Mouse (Mus musculus) lung, embryonic 15.5 days (tissue): ENCODE data around the gene Kcnh7. TPM values are rescaled to one million over a fixed set of nuclear protein-coding genes. Genes with fewer than 3 reads are reported as not detected.

Experiments used
- ATAC-seq: fragments of 200-750 bp; cut with Nextera tagmentation; 2 replicates; pipeline ENCODE4 v1.8.0; 2017; ENCODE audit warnings: moderate number of reproducible peaks, borderline replicate concordance; ENCODE audit not compliant: low FRiP score, low TSS enrichment; ENCODE audit errors: extremely low read depth
- H3K27ac ChIP-seq: fragments of 300-500 bp; sonication (generic); 2 replicates; pipeline ENCODE4 v1.5.1; 2015; ENCODE audit warnings: moderate library complexity, mild to moderate bottlenecking, inconsistent platforms
- H3K27me3 ChIP-seq: fragments of 300-500 bp; sonication (generic); 2 replicates; pipeline ENCODE4 v1.6.1; 2015; ENCODE audit warnings: inconsistent platforms
- H3K36me3 ChIP-seq: fragments of 300-500 bp; sonication (generic); 2 replicates; pipeline ENCODE4 v1.6.1; 2015; ENCODE audit warnings: inconsistent platforms
- H3K4me1 ChIP-seq: fragments of 300-500 bp; sonication (generic); 2 replicates; pipeline ENCODE4 v1.6.1; 2015; ENCODE audit warnings: inconsistent platforms
- H3K4me2 ChIP-seq: fragments of 300-500 bp; sonication (generic); 2 replicates; pipeline ENCODE4 v1.6.1; 2015; ENCODE audit warnings: inconsistent platforms, mild to moderate bottlenecking, moderate library complexity
- H3K4me3 ChIP-seq: fragments of 300-500 bp; sonication (generic); 2 replicates; pipeline ENCODE4 v1.5.1; 2015; ENCODE audit warnings: mild to moderate bottlenecking, inconsistent platforms
- H3K9ac ChIP-seq: fragments of 300-500 bp; sonication (generic); 2 replicates; pipeline ENCODE4 v1.6.1; 2015; ENCODE audit warnings: inconsistent platforms
- H3K9me3 ChIP-seq: fragments of 300-500 bp; sonication (generic); 2 replicates; pipeline ENCODE4 v1.6.1; 2016; ENCODE audit warnings: inconsistent platforms
- WGBS: fragments of 180-500 bp; shearing (Covaris S2); methylation state at CpG from one replicate; pipeline ENCODE4 v1.1.7; 2015; 5-methylcytosine and 5-hydroxymethylcytosine counted together
- polyA plus RNA-seq: library from polyadenylated mRNA; unstranded; fragments of >200 nt; fragmentation: Nextera tagmentation; extraction: Ambion mirVana; gene quantifications from 2 replicates; pipeline ENCODE4 v1.2.1, GENCODE M21; 2015

Kcnh7 gene
- polyA plus RNA-seq, 1 experiment from 2014 or later: 0.25 TPM

DNA sequence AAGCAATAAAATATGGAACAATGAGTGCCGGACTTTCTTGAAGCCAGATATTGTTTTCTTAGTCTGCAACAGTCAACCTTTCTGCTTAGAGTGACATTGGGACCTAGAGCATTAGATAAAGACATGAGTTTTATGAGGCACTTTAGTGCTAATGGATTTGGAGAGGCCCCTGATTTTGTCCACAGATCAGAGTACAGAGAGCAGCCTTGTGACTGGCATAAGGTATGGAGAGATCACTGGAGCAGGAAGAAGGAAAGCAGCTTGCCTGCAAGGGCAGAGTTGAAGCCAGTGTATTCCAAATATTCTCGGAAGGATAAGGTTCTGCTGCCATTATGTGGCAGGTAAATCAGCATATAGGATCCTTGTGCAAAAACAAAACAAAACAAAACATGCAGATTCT lies 93.6 kb downstream of the Kcnh7 start:
- Histone ChIP-seq H3K9me3 (no peaks in the 10 kb centered on the region), H3K27me3 (no peaks in the 10 kb centered on the region), H3K36me3 (no peaks in the 10 kb centered on the region), H3K4me1 (no peaks in the 10 kb centered on the region), H3K27ac (no peak overlapping the region), H3K4me3 (no peak overlapping the region), H3K9ac (no peak overlapping the region), H3K4me2 (no peak overlapping the region)
- no peak for ATAC-seq
- whole genome bisulfite sequencing: 76% methylated on average over 2 of the region's 2 CpGs

DNA sequence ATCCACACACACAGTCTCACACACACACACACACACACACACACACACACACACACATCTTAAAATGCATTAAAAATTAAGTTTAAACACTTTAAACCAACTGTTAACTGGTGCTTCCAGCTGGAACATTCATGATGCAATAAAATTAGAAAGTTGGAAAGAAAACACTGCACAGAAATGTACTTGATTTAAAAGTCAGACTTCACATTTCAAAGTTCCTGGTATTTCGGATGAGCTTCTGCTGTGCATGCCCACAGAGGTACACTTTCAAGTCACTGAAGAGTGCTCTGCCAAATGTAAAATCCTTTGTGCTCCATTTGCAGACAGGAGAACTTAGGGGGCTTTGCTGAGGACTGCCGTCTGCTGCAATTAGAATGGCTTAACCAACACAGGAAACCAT lies 125.7 kb downstream of the Kcnh7 start:
- Histone ChIP-seq H3K4me1 (no peaks in the 10 kb centered on the region), H3K27ac (no peak overlapping the region), H3K9ac (no peak overlapping the region), H3K9me3 (no peaks in the 10 kb centered on the region), H3K27me3 (no peaks in the 10 kb centered on the region), H3K36me3 (no peaks in the 10 kb centered on the region), H3K4me3 (no peak overlapping the region), H3K4me2 (no peak overlapping the region)
- ATAC-seq: no peak
- WGBS: 65% methylated on average over 2 of the region's 2 CpGs

DNA sequence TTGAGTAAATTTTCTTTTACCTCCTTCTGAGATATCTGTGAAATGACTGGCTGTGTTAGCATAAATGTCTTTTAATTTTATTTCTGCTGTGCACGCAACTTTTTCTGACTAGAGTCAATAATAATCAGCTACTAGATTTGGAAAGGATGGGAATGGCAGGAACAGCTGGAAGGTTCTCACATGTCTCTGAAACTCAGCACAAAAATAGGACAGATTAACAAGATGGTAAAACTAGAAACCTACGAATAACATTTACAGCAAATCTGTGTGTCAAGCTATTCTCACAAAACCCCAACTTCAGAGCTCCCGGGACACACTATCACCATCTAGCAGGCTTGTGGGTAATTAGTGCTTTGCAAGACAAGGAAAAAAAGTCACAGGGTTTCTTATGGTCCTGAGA lies 134.2 kb downstream of the Kcnh7 start:
- H3K36me3 ChIP-seq: no peaks in the 10 kb centered on the region
- no peaks in the 10 kb centered on the region for H3K9me3 ChIP-seq
- no peak for ATAC-seq
- no peak overlapping the region for H3K9ac ChIP-seq
- H3K27ac ChIP-seq: no peak overlapping the region
- H3K27me3 ChIP-seq: no peaks in the 10 kb centered on the region
- H3K4me2 ChIP-seq: no peak overlapping the region
- no peak overlapping the region for H3K4me3 ChIP-seq
- WGBS: 81% methylated on average over 3 of the region's 3 CpGs
- H3K4me1 ChIP-seq: no peaks in the 10 kb centered on the region

DNA sequence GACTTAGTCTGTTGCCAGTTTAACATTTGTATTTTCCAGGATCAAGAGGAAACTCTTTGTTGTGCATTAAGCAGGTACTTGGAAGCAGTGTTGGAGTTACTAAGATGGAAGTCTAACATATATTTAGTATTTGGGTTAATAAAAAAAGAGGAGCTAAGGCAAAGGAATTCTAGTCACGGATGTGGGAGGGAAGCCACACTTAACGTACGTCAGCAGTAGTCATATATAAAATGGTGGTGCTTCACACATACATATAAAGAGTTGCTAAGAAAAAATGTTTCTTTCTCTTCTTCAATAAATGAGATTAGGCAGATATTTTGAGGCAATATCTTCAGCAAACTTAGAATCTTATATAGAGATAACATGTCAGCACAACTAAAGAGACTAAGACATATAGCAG lies 144.4 kb downstream of the Kcnh7 start:
- Histone ChIP-seq H3K27me3 (no peaks in the 10 kb centered on the region), H3K4me2 (no peak overlapping the region), H3K36me3 (no peaks in the 10 kb centered on the region), H3K9ac (no peak overlapping the region), H3K4me1 (no peaks in the 10 kb centered on the region), H3K4me3 (no peak overlapping the region), H3K9me3 (no peaks in the 10 kb centered on the region), H3K27ac (no peak overlapping the region)
- 91% methylated on average over 3 of the region's 3 CpGs for WGBS
- ATAC-seq: no peak

DNA sequence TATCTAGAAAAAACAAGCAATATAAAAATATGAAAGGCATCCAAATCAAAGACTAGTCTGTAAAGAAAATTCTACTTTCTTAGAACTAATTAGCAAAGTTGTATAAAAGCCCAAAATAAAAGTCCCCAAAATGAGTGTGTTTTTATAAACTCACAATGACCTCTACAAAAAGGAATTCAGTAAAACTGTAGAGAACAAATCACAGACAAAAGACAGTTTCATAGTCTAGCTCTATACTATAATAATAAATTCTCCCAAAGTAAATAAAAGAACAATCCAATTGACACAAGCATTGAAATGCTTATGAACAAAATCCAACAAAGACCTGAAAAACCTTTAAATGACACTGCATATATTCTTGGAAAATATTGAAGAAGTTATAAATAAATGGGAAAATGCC lies 169.2 kb downstream of the Kcnh7 start:
- no peak overlapping the region for H3K4me3 ChIP-seq
- no peaks in the 10 kb centered on the region for H3K36me3 ChIP-seq
- H3K4me1 ChIP-seq: no peaks in the 10 kb centered on the region
- ATAC-seq: no peak
- H3K27ac ChIP-seq: no peak overlapping the region
- no peaks in the 10 kb centered on the region for H3K9me3 ChIP-seq
- no peak overlapping the region for H3K4me2 ChIP-seq
- H3K27me3 ChIP-seq: no peaks in the 10 kb centered on the region
- no peak overlapping the region for H3K9ac ChIP-seq

DNA sequence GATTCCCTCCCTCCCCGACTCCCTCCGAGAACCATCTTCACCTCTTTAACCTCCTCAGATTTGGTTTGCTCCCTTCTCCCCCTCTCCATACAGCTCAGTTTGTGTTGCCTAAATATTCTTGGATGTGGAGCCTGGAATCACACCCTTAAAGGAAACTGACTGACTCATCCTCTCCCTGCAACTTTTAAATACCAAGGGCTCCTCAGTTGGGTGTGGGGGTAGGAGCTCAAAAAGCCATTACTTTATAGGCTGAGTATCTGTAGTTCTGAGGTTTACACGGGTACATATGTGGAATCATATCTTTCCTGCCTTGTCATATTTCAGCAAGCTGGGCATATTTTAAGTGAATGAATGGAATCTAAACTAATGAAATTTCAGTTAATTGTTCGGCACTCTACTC lies 174.9 kb downstream of the Kcnh7 start:
- H3K9ac ChIP-seq: no peak overlapping the region
- H3K4me3 ChIP-seq: no peak overlapping the region
- no peak overlapping the region for H3K27ac ChIP-seq
- no peaks in the 10 kb centered on the region for H3K9me3 ChIP-seq
- no peaks in the 10 kb centered on the region for H3K27me3 ChIP-seq
- H3K4me1 ChIP-seq: no peaks in the 10 kb centered on the region
- no peaks in the 10 kb centered on the region for H3K36me3 ChIP-seq
- no peak for ATAC-seq
- H3K4me2 ChIP-seq: no peak overlapping the region
- WGBS: 80% methylated on average over 4 of the region's 4 CpGs

DNA sequence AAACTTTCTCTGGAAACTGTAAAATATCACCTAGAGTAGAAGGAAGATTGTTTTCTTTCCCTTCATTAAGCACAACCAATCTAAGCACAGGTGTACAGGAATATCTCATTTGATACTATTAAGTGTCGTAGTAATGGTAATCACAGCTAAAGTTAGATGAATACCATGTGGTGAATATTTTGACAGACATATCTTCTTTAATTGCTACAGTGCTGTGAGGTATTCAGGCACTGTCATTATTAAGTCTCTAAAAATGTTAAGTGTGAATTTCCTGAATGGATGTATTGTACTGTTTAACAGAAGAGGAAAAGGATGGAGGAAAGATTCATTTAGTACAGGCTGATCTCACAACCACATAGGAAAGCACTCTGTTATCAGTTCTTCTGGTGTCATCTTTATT lies 181.3 kb downstream of the Kcnh7 start:
- Histone ChIP-seq H3K4me1 (no peaks in the 10 kb centered on the region), H3K4me2 (no peak overlapping the region), H3K4me3 (no peak overlapping the region), H3K9me3 (no peaks in the 10 kb centered on the region), H3K27me3 (no peaks in the 10 kb centered on the region), H3K27ac (no peak overlapping the region), H3K9ac (no peak overlapping the region), H3K36me3 (no peaks in the 10 kb centered on the region)
- 79% methylated on average over 1 of the region's 1 CpGs for WGBS
- no peak for ATAC-seq

DNA sequence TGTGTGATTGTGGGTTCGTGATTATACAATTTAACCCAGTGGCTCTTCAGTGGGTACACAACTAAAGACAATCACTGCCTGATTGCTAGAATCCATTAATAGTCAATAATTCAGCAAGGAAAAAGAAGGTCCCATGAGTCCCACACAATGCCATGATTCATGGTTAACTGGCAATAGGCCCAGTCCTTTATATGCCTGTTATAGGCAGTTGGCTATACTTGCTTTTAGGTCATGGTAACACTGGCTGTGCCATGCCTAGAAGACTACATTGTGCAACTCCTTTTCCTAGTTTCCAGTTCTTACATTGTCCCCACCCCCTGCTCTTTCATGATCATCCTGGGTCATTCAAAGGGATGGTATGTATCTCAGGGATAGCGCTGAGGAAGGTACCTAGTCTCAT lies 186.4 kb downstream of the Kcnh7 start:
- Histone ChIP-seq H3K27ac (no peak overlapping the region), H3K27me3 (no peaks in the 10 kb centered on the region), H3K36me3 (no peaks in the 10 kb centered on the region), H3K9ac (no peak overlapping the region), H3K9me3 (no peaks in the 10 kb centered on the region), H3K4me1 (no peaks in the 10 kb centered on the region), H3K4me2 (no peak overlapping the region), H3K4me3 (no peak overlapping the region)
- 82% methylated on average over 2 of the region's 2 CpGs for WGBS
- ATAC-seq: no peak

DNA sequence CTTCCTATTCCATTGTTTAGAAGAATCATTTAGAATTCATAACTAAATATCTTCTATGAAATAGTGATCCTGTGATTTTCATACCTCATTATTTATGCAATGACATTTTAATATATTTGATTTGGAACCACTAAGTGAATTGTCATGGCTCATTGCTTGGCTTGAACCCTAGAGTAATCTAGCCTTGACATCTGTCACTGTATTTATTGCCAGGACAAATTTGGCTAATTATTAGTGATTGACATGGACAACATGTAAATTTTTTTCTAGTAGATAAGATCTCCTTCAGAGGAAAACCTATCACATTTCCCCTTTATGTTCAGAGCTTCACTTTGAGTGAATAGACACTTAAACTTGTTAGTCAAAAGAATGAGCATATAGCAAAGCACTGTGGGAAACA lies 195.5 kb downstream of the Kcnh7 start:
- H3K27me3 ChIP-seq: no peaks in the 10 kb centered on the region

DNA sequence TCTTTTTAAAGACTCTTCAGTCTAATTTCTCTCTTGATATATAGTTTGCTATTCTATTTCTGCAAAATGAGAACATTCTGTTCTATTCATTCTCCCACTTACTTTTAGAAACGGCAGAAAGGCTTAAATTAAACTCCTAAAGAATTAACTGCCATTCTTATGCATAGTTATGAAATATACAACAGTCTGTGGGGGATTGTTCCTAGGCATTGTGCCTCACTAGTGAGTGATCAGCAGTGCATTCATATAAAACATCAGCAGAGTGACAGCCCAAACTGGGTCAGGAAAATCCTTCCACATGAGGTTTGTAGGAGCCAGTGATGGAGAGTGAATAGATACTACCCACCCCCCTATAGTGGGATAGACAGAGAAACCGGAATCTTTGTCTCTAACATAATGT lies 200.2 kb downstream of the Kcnh7 start:
- no peak overlapping the region for H3K4me2 ChIP-seq
- H3K27me3 ChIP-seq: no peaks in the 10 kb centered on the region
- 57% methylated on average over 2 of the region's 2 CpGs for WGBS
- H3K4me3 ChIP-seq: no peak overlapping the region
- no peaks in the 10 kb centered on the region for H3K4me1 ChIP-seq
- no peak overlapping the region for H3K27ac ChIP-seq
- no peak for ATAC-seq
- H3K36me3 ChIP-seq: no peaks in the 10 kb centered on the region
- H3K9ac ChIP-seq: no peak overlapping the region
- H3K9me3 ChIP-seq: no peaks in the 10 kb centered on the region

More for the DNA sequence above, 195.5 kb downstream of the Kcnh7 start:
- Histone ChIP-seq H3K9ac (no peak overlapping the region), H3K4me3 (no peak overlapping the region), H3K27ac (no peak overlapping the region), H3K9me3 (no peaks in the 10 kb centered on the region), H3K4me2 (no peak overlapping the region), H3K4me1 (no peaks in the 10 kb centered on the region), H3K36me3 (no peaks in the 10 kb centered on the region)
- no peak for ATAC-seq

DNA sequence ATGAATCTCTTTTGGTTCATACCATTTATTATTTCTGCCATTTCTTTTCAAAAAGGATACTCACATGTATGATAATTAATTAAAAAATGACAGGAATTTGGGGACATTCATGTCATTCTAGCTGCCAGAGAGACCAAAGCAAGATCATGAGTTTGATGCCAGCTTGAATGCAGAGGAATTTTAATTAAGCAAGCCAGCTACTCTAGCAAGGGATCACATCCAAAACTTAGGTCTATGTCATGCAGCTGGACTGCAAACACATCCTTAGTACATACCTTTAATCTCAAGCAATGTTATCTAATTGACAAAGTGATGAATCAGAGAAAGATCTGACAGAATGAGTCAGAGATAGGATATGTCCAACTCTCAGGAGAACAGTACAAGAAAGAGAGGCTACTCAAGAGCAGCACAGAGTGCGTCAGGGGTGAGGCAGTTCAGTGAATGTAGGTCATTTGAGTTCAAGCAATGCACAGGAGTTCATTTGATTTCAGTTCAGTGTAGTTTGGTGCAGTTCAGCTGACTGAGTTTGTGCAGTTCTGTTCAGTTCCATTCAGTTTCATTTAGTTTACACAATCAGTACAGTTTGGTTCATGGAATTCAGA lies 248.7 kb downstream of the Kcnh7 start:
- Histone ChIP-seq H3K9ac (no peak overlapping the region), H3K4me3 (no peak overlapping the region), H3K36me3 (no peaks in the 10 kb centered on the region), H3K4me2 (no peak overlapping the region), H3K27ac (no peak overlapping the region), H3K27me3 (no peaks in the 10 kb centered on the region), H3K4me1 (no peaks in the 10 kb centered on the region), H3K9me3 (no peaks in the 10 kb centered on the region)
- WGBS: 76% methylated on average over 1 of the region's 1 CpGs
- ATAC-seq: no peak

DNA sequence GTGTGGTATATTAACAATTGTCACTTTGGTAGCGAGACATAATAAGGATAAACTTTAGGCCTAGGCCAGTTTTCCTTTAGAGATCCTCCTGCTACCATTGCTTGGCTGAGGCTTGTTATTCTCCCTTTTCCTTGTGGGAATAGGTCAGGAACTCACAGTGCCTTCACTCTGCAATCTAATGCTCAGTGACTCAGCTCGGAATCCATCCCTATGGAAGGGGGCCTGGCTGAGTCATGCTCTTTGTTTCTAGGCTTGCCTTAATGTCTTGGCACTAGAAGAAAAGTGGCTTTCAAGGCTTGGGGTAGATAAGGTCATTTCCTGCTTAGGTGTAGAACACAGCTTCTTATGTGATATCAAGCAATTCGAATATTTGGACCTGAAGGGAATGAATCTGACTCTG lies 255.6 kb downstream of the Kcnh7 start:
- WGBS: 70% methylated on average over 3 of the region's 3 CpGs
- H3K36me3 ChIP-seq: no peaks in the 10 kb centered on the region
- no peak overlapping the region for H3K27ac ChIP-seq
- no peaks in the 10 kb centered on the region for H3K27me3 ChIP-seq
- H3K4me1 ChIP-seq: no peaks in the 10 kb centered on the region
- ATAC-seq: no peak
- no peak overlapping the region for H3K9ac ChIP-seq
- H3K4me3 ChIP-seq: no peak overlapping the region
- H3K9me3 ChIP-seq: no peaks in the 10 kb centered on the region
- no peak overlapping the region for H3K4me2 ChIP-seq

DNA sequence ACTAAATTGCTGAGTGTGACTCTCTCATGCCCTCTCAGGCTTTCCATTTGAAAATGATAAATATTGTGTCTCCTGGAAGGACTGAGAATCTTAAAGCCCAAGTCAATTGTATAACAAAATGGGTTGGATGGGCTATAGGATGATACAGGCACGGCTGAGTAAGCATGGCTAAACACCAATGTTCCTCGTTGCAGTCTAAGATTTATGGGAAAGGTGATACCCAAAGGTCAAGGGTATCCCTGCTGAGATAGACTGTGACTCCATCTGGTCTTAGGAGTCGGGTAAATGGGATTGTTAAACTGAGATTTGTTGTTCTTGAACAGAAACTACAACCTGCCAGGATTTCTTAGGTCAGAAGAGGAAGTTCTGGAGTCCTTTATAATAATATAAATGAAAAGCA lies 256.0 kb downstream of the Kcnh7 start:
- Histone ChIP-seq H3K4me1 (no peaks in the 10 kb centered on the region), H3K4me2 (no peak overlapping the region), H3K9ac (no peak overlapping the region), H3K27ac (no peak overlapping the region), H3K9me3 (no peaks in the 10 kb centered on the region), H3K27me3 (no peaks in the 10 kb centered on the region), H3K36me3 (no peaks in the 10 kb centered on the region), H3K4me3 (no peak overlapping the region)
- WGBS: 47% methylated on average over 3 of the region's 3 CpGs
- ATAC-seq: no peak
